Mouse (Mus musculus): ENCODE data around the gene Atl3. TPM values are rescaled to one million over a fixed set of nuclear protein-coding genes. Genes with fewer than 3 reads are reported as not detected.

Gene Atl3
- polyA plus RNA-seq, 1 experiment = 16.0 TPM

GRCm38 (mm10) chr19:7576180-7576579 is 82.3 kb downstream of the Atl3 start:
- H3K27me3 ChIP-seq (ENCODE audit: control insufficient read depth, insufficient read depth, insufficient read length) = no peaks in the 10 kb centered on the region
- no peaks in the 10 kb centered on the region for H3K79me3 ChIP-seq (ENCODE audit: low read depth)
- H3K79me2 ChIP-seq (ENCODE audit: control insufficient read depth, insufficient read depth) = no peaks in the 10 kb centered on the region
- TF ChIP-seq MYOD1 (IDR thresholded peaks at IDR 0.05; ENCODE audit: control insufficient read depth, insufficient read length, low read depth) (no peak), MAX (IDR thresholded peaks at IDR 0.05) (no peak), USF1 (IDR thresholded peaks at IDR 0.05; ENCODE audit: low read depth) (no peak), MYOG (IDR thresholded peaks at IDR 0.05; ENCODE audit: control insufficient read depth, extremely low read depth, insufficient read length) (no peak), CEBPB (IDR thresholded peaks at IDR 0.05; ENCODE audit: low read depth) (no peak), CTCF (IDR thresholded peaks at IDR 0.05; ENCODE audit: control insufficient read depth, insufficient read depth, insufficient read length) (no peak), FOSL1 (IDR thresholded peaks at IDR 0.05; ENCODE audit: insufficient read depth, low read length, poor library complexity, severe bottlenecking) (no peak)
- H3K4me3 ChIP-seq (ENCODE audit: insufficient read depth, poor library complexity, severe bottlenecking) = no peak overlapping the region
- no peak overlapping the region for H3ac ChIP-seq (ENCODE audit: control insufficient read depth, insufficient read length, low read depth)
- H3K36me3 ChIP-seq (ENCODE audit: control insufficient read depth, insufficient read depth) = no peaks in the 10 kb centered on the region

GRCm38 (mm10) chr19:7577710-7578109 is 83.9 kb downstream of the Atl3 start:
- Histone ChIP-seq H3K79me3 (ENCODE audit: low read depth) (no peaks in the 10 kb centered on the region), H3ac (ENCODE audit: control insufficient read depth, insufficient read length, low read depth) (no peak overlapping the region), H3K4me3 (ENCODE audit: insufficient read depth, poor library complexity, severe bottlenecking) (no peak overlapping the region), H3K27me3 (ENCODE audit: control insufficient read depth, insufficient read depth, insufficient read length) (no peaks in the 10 kb centered on the region), H3K36me3 (ENCODE audit: control insufficient read depth, insufficient read depth) (no peaks in the 10 kb centered on the region), H3K79me2 (ENCODE audit: control insufficient read depth, insufficient read depth) (no peaks in the 10 kb centered on the region)
- TF ChIP-seq MYOD1 (IDR thresholded peaks at IDR 0.05; ENCODE audit: control insufficient read depth, insufficient read length, low read depth) = no peak
- no peak for TF ChIP-seq USF1 (IDR thresholded peaks at IDR 0.05; ENCODE audit: low read depth)
- TF ChIP-seq CTCF (IDR thresholded peaks at IDR 0.05; ENCODE audit: control insufficient read depth, insufficient read depth, insufficient read length) = no peak
- no peak for TF ChIP-seq CEBPB (IDR thresholded peaks at IDR 0.05; ENCODE audit: low read depth)
- TF ChIP-seq FOSL1 (IDR thresholded peaks at IDR 0.05; ENCODE audit: insufficient read depth, low read length, poor library complexity, severe bottlenecking) = no peak
- TF ChIP-seq MYOG (IDR thresholded peaks at IDR 0.05; ENCODE audit: control insufficient read depth, extremely low read depth, insufficient read length) = no peak
- no peak for TF ChIP-seq MAX (IDR thresholded peaks at IDR 0.05)

- TF ChIP-seq FOSL1 (IDR thresholded peaks at IDR 0.05; ENCODE audit: insufficient read depth, low read length, poor library complexity, severe bottlenecking) (no peak), CEBPB (IDR thresholded peaks at IDR 0.05; ENCODE audit: low read depth) (no peak), MYOD1 (IDR thresholded peaks at IDR 0.05; ENCODE audit: control insufficient read depth, insufficient read length, low read depth) (no peak), MAX (IDR thresholded peaks at IDR 0.05) (no peak), CTCF (IDR thresholded peaks at IDR 0.05; ENCODE audit: control insufficient read depth, insufficient read depth, insufficient read length) (no peak), USF1 (IDR thresholded peaks at IDR 0.05; ENCODE audit: low read depth) (no peak), MYOG (IDR thresholded peaks at IDR 0.05; ENCODE audit: control insufficient read depth, extremely low read depth, insufficient read length) (no peak)
- no peak overlapping the region for H3ac ChIP-seq (ENCODE audit: control insufficient read depth, insufficient read length, low read depth)
- no peaks in the 10 kb centered on the region for H3K79me3 ChIP-seq (ENCODE audit: low read depth)
- H3K79me2 ChIP-seq (ENCODE audit: control insufficient read depth, insufficient read depth) = no peaks in the 10 kb centered on the region
- H3K27me3 ChIP-seq (ENCODE audit: control insufficient read depth, insufficient read depth, insufficient read length) = no peaks in the 10 kb centered on the region
- no peaks in the 10 kb centered on the region for H3K36me3 ChIP-seq (ENCODE audit: control insufficient read depth, insufficient read depth)
- H3K4me3 ChIP-seq (ENCODE audit: insufficient read depth, poor library complexity, severe bottlenecking) = no peak overlapping the region
Measured at GRCm38 (mm10) chr19:7581042-7581441, 87.2 kb downstream of the Atl3 start.

GRCm38 (mm10) chr19:7583101-7583500 is 89.3 kb downstream of the Atl3 start:
- Histone ChIP-seq H3ac (ENCODE audit: control insufficient read depth, insufficient read length, low read depth) (no peak overlapping the region), H3K4me3 (ENCODE audit: insufficient read depth, poor library complexity, severe bottlenecking) (no peak overlapping the region), H3K36me3 (ENCODE audit: control insufficient read depth, insufficient read depth) (no peaks in the 10 kb centered on the region), H3K79me3 (ENCODE audit: low read depth) (no peaks in the 10 kb centered on the region), H3K27me3 (ENCODE audit: control insufficient read depth, insufficient read depth, insufficient read length) (no peaks in the 10 kb centered on the region), H3K79me2 (ENCODE audit: control insufficient read depth, insufficient read depth) (no peaks in the 10 kb centered on the region)
- TF ChIP-seq MAX (IDR thresholded peaks at IDR 0.05) (no peak), CTCF (IDR thresholded peaks at IDR 0.05; ENCODE audit: control insufficient read depth, insufficient read depth, insufficient read length) (no peak), FOSL1 (IDR thresholded peaks at IDR 0.05; ENCODE audit: insufficient read depth, low read length, poor library complexity, severe bottlenecking) (no peak), CEBPB (IDR thresholded peaks at IDR 0.05; ENCODE audit: low read depth) (no peak)

GRCm38 (mm10) chr19:7583599-7583998 is 89.8 kb downstream of the Atl3 start:
- Histone ChIP-seq H3ac (ENCODE audit: control insufficient read depth, insufficient read length, low read depth) (no peak overlapping the region), H3K27me3 (ENCODE audit: control insufficient read depth, insufficient read depth, insufficient read length) (no peaks in the 10 kb centered on the region), H3K79me2 (ENCODE audit: control insufficient read depth, insufficient read depth) (no peaks in the 10 kb centered on the region), H3K79me3 (ENCODE audit: low read depth) (no peaks in the 10 kb centered on the region), H3K4me3 (ENCODE audit: insufficient read depth, poor library complexity, severe bottlenecking) (no peak overlapping the region), H3K36me3 (ENCODE audit: control insufficient read depth, insufficient read depth) (no peaks in the 10 kb centered on the region)
- TF ChIP-seq MYOD1 (IDR thresholded peaks at IDR 0.05; ENCODE audit: control insufficient read depth, insufficient read length, low read depth) (no peak), USF1 (IDR thresholded peaks at IDR 0.05; ENCODE audit: low read depth) (no peak), CEBPB (IDR thresholded peaks at IDR 0.05; ENCODE audit: low read depth) (no peak), MYOG (IDR thresholded peaks at IDR 0.05; ENCODE audit: control insufficient read depth, extremely low read depth, insufficient read length) (no peak), MAX (IDR thresholded peaks at IDR 0.05) (no peak), CTCF (IDR thresholded peaks at IDR 0.05; ENCODE audit: control insufficient read depth, insufficient read depth, insufficient read length) (no peak), FOSL1 (IDR thresholded peaks at IDR 0.05; ENCODE audit: insufficient read depth, low read length, poor library complexity, severe bottlenecking) (no peak)

GRCm38 (mm10) chr19:7585279-7585678 is 91.4 kb downstream of the Atl3 start:
- Histone ChIP-seq H3K27me3 (ENCODE audit: control insufficient read depth, insufficient read depth, insufficient read length) (no peaks in the 10 kb centered on the region), H3K4me3 (ENCODE audit: insufficient read depth, poor library complexity, severe bottlenecking) (no peak overlapping the region), H3ac (ENCODE audit: control insufficient read depth, insufficient read length, low read depth) (no peak overlapping the region), H3K79me3 (ENCODE audit: low read depth) (no peaks in the 10 kb centered on the region), H3K79me2 (ENCODE audit: control insufficient read depth, insufficient read depth) (no peaks in the 10 kb centered on the region), H3K36me3 (ENCODE audit: control insufficient read depth, insufficient read depth) (no peaks in the 10 kb centered on the region)
- TF ChIP-seq CTCF (IDR thresholded peaks at IDR 0.05; ENCODE audit: control insufficient read depth, insufficient read depth, insufficient read length) (no peak), MYOG (IDR thresholded peaks at IDR 0.05; ENCODE audit: control insufficient read depth, extremely low read depth, insufficient read length) (no peak), FOSL1 (IDR thresholded peaks at IDR 0.05; ENCODE audit: insufficient read depth, low read length, poor library complexity, severe bottlenecking) (no peak), MYOD1 (IDR thresholded peaks at IDR 0.05; ENCODE audit: control insufficient read depth, insufficient read length, low read depth) (no peak), CEBPB (IDR thresholded peaks at IDR 0.05; ENCODE audit: low read depth) (no peak), MAX (IDR thresholded peaks at IDR 0.05) (no peak), USF1 (IDR thresholded peaks at IDR 0.05; ENCODE audit: low read depth) (no peak)

Data from C2C12 (cell line).